Mouse (Mus musculus): Measurements from ENCODE around the gene Sema4g. TPM values are rescaled to one million over a fixed set of nuclear protein-coding genes. Genes with fewer than 3 reads are reported as not detected.

The Sema4g gene
- 3.8 and 7.3 TPM in 2 replicates for total RNA-seq (2012; rRNA removed)

DNA sequence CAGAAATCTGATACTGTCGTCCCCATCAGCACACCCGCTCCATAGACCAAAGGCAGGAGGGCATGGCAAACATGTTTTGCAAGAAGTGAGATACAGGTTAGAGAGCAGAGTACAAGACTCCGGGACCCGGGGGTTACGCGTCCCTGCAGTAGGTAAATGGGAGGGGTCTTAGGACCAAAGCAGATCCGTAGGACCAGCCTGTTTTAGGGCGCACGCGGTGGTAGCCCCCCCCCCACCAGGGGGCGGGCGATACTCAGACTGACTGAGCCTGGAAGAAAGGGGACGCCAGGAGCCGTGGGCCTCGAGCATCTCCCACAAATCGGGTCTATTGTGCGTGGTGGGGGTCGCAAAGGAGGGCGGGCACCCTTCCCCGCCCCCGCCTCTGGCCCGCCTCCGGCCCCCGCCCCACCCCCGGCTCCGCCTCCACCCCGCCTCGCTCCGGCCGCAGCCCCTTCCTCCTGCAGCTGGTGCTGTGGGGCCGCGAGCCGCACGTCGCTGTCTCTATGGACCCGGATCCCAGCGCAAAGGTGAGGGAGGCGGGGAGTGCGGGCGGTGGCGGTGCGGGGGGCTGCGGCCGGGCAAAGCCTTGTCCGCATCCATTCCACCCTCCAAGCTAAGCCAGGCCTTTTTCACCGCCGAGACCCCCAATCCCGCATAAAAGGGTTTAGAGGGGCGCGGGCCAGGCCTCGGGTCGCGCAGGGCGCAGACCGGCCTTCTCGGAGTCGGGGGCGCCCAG, at the start of gene Sema4g:
Gene Sema4g (plus strand): TSS at position 271 of the 736 bp plus-strand sequence.
- Histone ChIP-seq H3K9ac (ENCODE audit: insufficient read depth, low read depth, low read length, poor library complexity, severe bottlenecking) (peak within 1 kb of the TSS; percentile 59), H3K36me3 (ENCODE audit: control insufficient read depth, insufficient read depth, low read length, poor library complexity, severe bottlenecking) (no peaks in the 10 kb centered on the region), H3K9me3 (ENCODE audit: control insufficient read depth, insufficient read depth, low read depth, low read length) (no peaks in the 10 kb centered on the region), H3K4me3 (ENCODE audit: insufficient read depth in 1 of 2, low read depth in 1 of 2, low read length in 2 of 2, poor library complexity in 1 of 2, severe bottlenecking in 1 of 2) (peak within 1 kb of the TSS; percentile 75 to 77), H3K27ac (ENCODE audit: insufficient read depth, low read depth, low read length, poor library complexity, severe bottlenecking) (no peak within 1 kb of the TSS), H3K4me1 (ENCODE audit: control insufficient read depth in 2 of 2, insufficient read depth in 2 of 2, low read length in 2 of 2, poor library complexity in 1 of 2) (peaks cover 6 to 30% of the 10 kb centered on the region in 2 experiments)
- TF ChIP-seq MAFK (IDR thresholded peaks at IDR 0.05; ENCODE audit: insufficient read depth, low read depth, low read length) (no peak), HCFC1 (IDR thresholded peaks at IDR 0.05; ENCODE audit: borderline replicate concordance, insufficient read depth, low read length) (no peak), ZNF384 (IDR thresholded peaks at IDR 0.05; ENCODE audit: low read depth, low read length) (no peak), ZC3H11A (IDR thresholded peaks at IDR 0.05; ENCODE audit: borderline replicate concordance, low read depth, low read length) (no peak), CHD2 (IDR thresholded peaks at IDR 0.05; ENCODE audit: low read depth, low read length) (no peak)
- no peak for DNase-seq (ENCODE audit: low read depth, low spot score)
- in situ Hi-C loops (cut with MboI; ENCODE audit: low sequenced_read_pairs in 2 of 2, unreplicated experiment in 2 of 2) = no loop called here

GRCm38 (mm10) chr19:44959633-44960032, 29.3 kb upstream of the Sema4g start:
- Histone ChIP-seq H3K27ac (ENCODE audit: insufficient read depth, low read depth, low read length, poor library complexity, severe bottlenecking) (no peak overlapping the region), H3K36me3 (ENCODE audit: control insufficient read depth, insufficient read depth, low read length, poor library complexity, severe bottlenecking) (peaks cover 23% of the 10 kb centered on the region), H3K4me1 (ENCODE audit: control insufficient read depth in 2 of 2, insufficient read depth in 2 of 2, low read length in 2 of 2, poor library complexity in 1 of 2) (no peaks in the 10 kb centered on the region; a peak in 2 of 4 replicates), H3K9ac (ENCODE audit: insufficient read depth, low read depth, low read length, poor library complexity, severe bottlenecking) (no peak overlapping the region), H3K4me3 (ENCODE audit: insufficient read depth in 1 of 2, low read depth in 1 of 2, low read length in 2 of 2, poor library complexity in 1 of 2, severe bottlenecking in 1 of 2) (no peak overlapping the region), H3K9me3 (ENCODE audit: control insufficient read depth, insufficient read depth, low read depth, low read length) (no peaks in the 10 kb centered on the region)
- in situ Hi-C loops (cut with MboI; ENCODE audit: low sequenced_read_pairs in 2 of 2, unreplicated experiment in 2 of 2) = no loop called here
- no peak for DNase-seq (ENCODE audit: low read depth, low spot score)
- TF ChIP-seq CHD2 (IDR thresholded peaks at IDR 0.05; ENCODE audit: low read depth, low read length) = no peak
- no peak for TF ChIP-seq ZNF384 (IDR thresholded peaks at IDR 0.05; ENCODE audit: low read depth, low read length)
- TF ChIP-seq ZC3H11A (IDR thresholded peaks at IDR 0.05; ENCODE audit: borderline replicate concordance, low read depth, low read length) = no peak
- TF ChIP-seq HCFC1 (IDR thresholded peaks at IDR 0.05; ENCODE audit: borderline replicate concordance, insufficient read depth, low read length) = no peak
- no peak for TF ChIP-seq MAFK (IDR thresholded peaks at IDR 0.05; ENCODE audit: insufficient read depth, low read depth, low read length)

DNA sequence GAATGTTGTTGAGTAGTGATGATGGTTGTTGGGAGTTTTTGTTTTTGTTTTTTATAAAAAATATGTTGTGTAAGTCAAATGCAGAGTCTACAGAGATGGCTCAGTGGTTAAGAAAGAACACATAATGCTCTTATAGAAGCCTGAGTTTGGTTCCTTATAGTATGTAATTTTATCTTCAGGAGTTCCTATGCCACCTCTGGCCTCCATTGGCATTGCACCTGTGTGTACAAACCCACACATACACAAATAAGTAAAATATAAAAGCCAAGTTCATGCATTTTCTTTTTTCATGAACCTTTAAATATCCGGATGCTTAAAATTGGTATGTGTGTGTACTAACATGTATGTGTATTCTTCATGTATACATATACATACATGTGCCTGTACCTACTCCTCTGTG, 22.9 kb upstream of the Sema4g start:
- Histone ChIP-seq H3K9ac (ENCODE audit: insufficient read depth, low read depth, low read length, poor library complexity, severe bottlenecking) (no peak overlapping the region), H3K36me3 (ENCODE audit: control insufficient read depth, insufficient read depth, low read length, poor library complexity, severe bottlenecking) (peaks cover 19% of the 10 kb centered on the region), H3K9me3 (ENCODE audit: control insufficient read depth, insufficient read depth, low read depth, low read length) (no peaks in the 10 kb centered on the region), H3K4me3 (ENCODE audit: insufficient read depth in 1 of 2, low read depth in 1 of 2, low read length in 2 of 2, poor library complexity in 1 of 2, severe bottlenecking in 1 of 2) (no peak overlapping the region), H3K27ac (ENCODE audit: insufficient read depth, low read depth, low read length, poor library complexity, severe bottlenecking) (no peak overlapping the region), H3K4me1 (ENCODE audit: control insufficient read depth in 2 of 2, insufficient read depth in 2 of 2, low read length in 2 of 2, poor library complexity in 1 of 2) (no peaks in the 10 kb centered on the region)
- no peak for DNase-seq (ENCODE audit: low read depth, low spot score)
- TF ChIP-seq HCFC1 (IDR thresholded peaks at IDR 0.05; ENCODE audit: borderline replicate concordance, insufficient read depth, low read length) = no peak
- in situ Hi-C loops (cut with MboI; ENCODE audit: low sequenced_read_pairs in 2 of 2, unreplicated experiment in 2 of 2) = no loop called here

- TF ChIP-seq HCFC1 (IDR thresholded peaks at IDR 0.05; ENCODE audit: borderline replicate concordance, insufficient read depth, low read length) (no peak), MAFK (IDR thresholded peaks at IDR 0.05; ENCODE audit: insufficient read depth, low read depth, low read length) (no peak), ZNF384 (IDR thresholded peaks at IDR 0.05; ENCODE audit: low read depth, low read length) (no peak), ZC3H11A (IDR thresholded peaks at IDR 0.05; ENCODE audit: borderline replicate concordance, low read depth, low read length) (no peak), CHD2 (IDR thresholded peaks at IDR 0.05; ENCODE audit: low read depth, low read length) (no peak)
- in situ Hi-C loops (cut with MboI; ENCODE audit: low sequenced_read_pairs in 2 of 2, unreplicated experiment in 2 of 2) = no loop called here
- no peaks in the 10 kb centered on the region for H3K4me1 ChIP-seq (ENCODE audit: control insufficient read depth in 2 of 2, insufficient read depth in 2 of 2, low read length in 2 of 2, poor library complexity in 1 of 2)
- H3K36me3 ChIP-seq (ENCODE audit: control insufficient read depth, insufficient read depth, low read length, poor library complexity, severe bottlenecking) = peaks cover 14% of the 10 kb centered on the region
- DNase-seq (ENCODE audit: low read depth, low spot score) = no peak
- no peak overlapping the region for H3K9ac ChIP-seq (ENCODE audit: insufficient read depth, low read depth, low read length, poor library complexity, severe bottlenecking)
- no peak overlapping the region for H3K4me3 ChIP-seq (ENCODE audit: insufficient read depth in 1 of 2, low read depth in 1 of 2, low read length in 2 of 2, poor library complexity in 1 of 2, severe bottlenecking in 1 of 2)
- H3K27ac ChIP-seq (ENCODE audit: insufficient read depth, low read depth, low read length, poor library complexity, severe bottlenecking) = no peak overlapping the region
- H3K9me3 ChIP-seq (ENCODE audit: control insufficient read depth, insufficient read depth, low read depth, low read length) = no peaks in the 10 kb centered on the region
Observed at GRCm38 (mm10) chr19:44968329-44968728, 20.6 kb upstream of the Sema4g start.

Data from ES-E14 (cell line).